Mouse (Mus musculus) gastrocnemius, postnatal 4 days (tissue): ENCODE results near the gene 4932438H23Rik. TPM values are rescaled to one million over a fixed set of nuclear protein-coding genes. Genes with fewer than 3 reads are reported as not detected.
A peak's percentile ranks its signal among the peaks of the same experiment; 100 is the strongest.

ENCODE experiments used
- DNase-seq, 2 experiments: peaks; one replicate each; pipeline ENCODE4 v3.0.0; 2021 to 2022; ENCODE audit warnings: low spot score in 2 of 2, mixed read lengths in 2 of 2
- total RNA-seq, 2 experiments: library from RNA; stranded (reverse); gene quantifications; 2 replicates each; pipeline ENCODE4 v1.2.3; 2021

4932438H23Rik gene
- total RNA-seq, 2 experiments from 2014 or later = 3.0 to 3.7 TPM

- no peak for DNase-seq
Measured at GRCm38 (mm10) chr16:91057741-91058140, 37.2 kb downstream of the 4932438H23Rik start.

- no peak for DNase-seq
Measured at GRCm38 (mm10) chr16:91057261-91057660, 37.7 kb downstream of the 4932438H23Rik start.

- no peak for DNase-seq
Measured at GRCm38 (mm10) chr16:91056043-91056821, 38.7 kb downstream of the 4932438H23Rik start.

GRCm38 (mm10) chr16:91055150-91055549 is 39.8 kb downstream of the 4932438H23Rik start:
- DNase-seq = no peak

- no peak for DNase-seq
Measured at GRCm38 (mm10) chr16:91053599-91053998, 41.3 kb downstream of the 4932438H23Rik start.

- DNase-seq = peak in 1 of 2 experiments; percentile 50
Measured at GRCm38 (mm10) chr16:91045511-91045910, 49.4 kb downstream of the 4932438H23Rik start.

GRCm38 (mm10) chr16:91044270-91045182 is 50.4 kb downstream of the 4932438H23Rik start, which contains the start of gene Paxbp1:
TSS of gene Paxbp1 (minus strand) at chr16:91044543.
- DNase-seq = peak; percentile 98 to 99

- DNase-seq = peak; percentile 51 to 72
Measured at GRCm38 (mm10) chr16:91043461-91044248, 51.3 kb downstream of the 4932438H23Rik start.

- DNase-seq = no peak
Measured at GRCm38 (mm10) chr16:91042640-91043039, 52.3 kb downstream of the 4932438H23Rik start.

GRCm38 (mm10) chr16:91035866-91036265 is 59.1 kb downstream of the 4932438H23Rik start:
- DNase-seq = no peak

GRCm38 (mm10) chr16:91030751-91031150 is 64.2 kb downstream of the 4932438H23Rik start:
- no peak for DNase-seq

- no peak for DNase-seq
Measured at GRCm38 (mm10) chr16:91029901-91030300, 65.0 kb downstream of the 4932438H23Rik start.

- DNase-seq = no peak
Measured at GRCm38 (mm10) chr16:91029161-91029743, 65.7 kb downstream of the 4932438H23Rik start.

- DNase-seq = no peak
Measured at GRCm38 (mm10) chr16:91026290-91026689, 68.6 kb downstream of the 4932438H23Rik start.

- DNase-seq = no peak
Measured at GRCm38 (mm10) chr16:91023384-91023783, 71.5 kb downstream of the 4932438H23Rik start.

- no peak for DNase-seq
Measured at GRCm38 (mm10) chr16:91020842-91021483, 74.0 kb downstream of the 4932438H23Rik start.

- DNase-seq = no peak
Measured at GRCm38 (mm10) chr16:91019476-91019875, 75.4 kb downstream of the 4932438H23Rik start.

- DNase-seq = no peak
Measured at GRCm38 (mm10) chr16:91015761-91016160, 79.2 kb downstream of the 4932438H23Rik start.

- DNase-seq = no peak
Measured at GRCm38 (mm10) chr16:91011847-91012246, 83.1 kb downstream of the 4932438H23Rik start.
